Mouse (Mus musculus): Measurements from ENCODE around the gene Sertad2. TPM values are rescaled to one million over a fixed set of nuclear protein-coding genes. Genes with fewer than 3 reads are reported as not detected.

Gene Sertad2
- polyA plus RNA-seq, 1 experiment from 2014 or later, result 40.5 TPM

- Histone ChIP-seq H3K9ac (no peak overlapping the region), H3K4me2 (no peak overlapping the region), H3K27me3 (no peaks in the 10 kb centered on the region), H3K9me3 (no peaks in the 10 kb centered on the region; the same call in 1 of the 2 replicates), H3K27ac (no peak overlapping the region), H3K36me3 (no peaks in the 10 kb centered on the region), H3K4me1 (no peaks in the 10 kb centered on the region), H3K4me3 (no peak overlapping the region)
- WGBS, result 46% methylated on average over 6 of the region's 6 CpGs
- no peak for ATAC-seq (ENCODE audit: insufficient number of reproducible peaks, insufficient read depth, low FRiP score, low TSS enrichment, low read depth)
These were observed 128.8 kb downstream of the Sertad2 start for GRCm38 (mm10) chr11:20671789-20672392.

DNA sequence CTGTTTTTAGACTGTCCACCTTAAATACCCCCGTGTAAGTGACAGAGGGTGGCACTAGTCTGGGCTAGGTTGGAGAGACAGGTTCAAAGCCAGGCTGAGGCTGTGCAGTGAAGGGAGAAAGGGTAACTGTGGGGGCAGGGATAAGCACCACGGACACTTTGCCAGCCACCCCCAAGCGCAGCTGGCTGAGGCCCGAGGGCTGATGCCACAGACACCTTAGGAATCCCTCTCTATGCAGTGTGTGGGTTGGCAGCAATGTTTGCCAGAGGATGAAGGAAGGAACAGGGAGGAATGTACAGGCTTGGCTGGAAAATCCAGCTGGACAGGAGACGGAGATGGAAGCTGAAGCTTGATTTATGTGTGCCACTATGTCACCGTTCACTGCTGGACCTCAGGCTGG, 129.5 kb downstream of the Sertad2 start:
- 73% methylated on average over 6 of the region's 6 CpGs for WGBS
- no peak overlapping the region for H3K4me2 ChIP-seq

DNA sequence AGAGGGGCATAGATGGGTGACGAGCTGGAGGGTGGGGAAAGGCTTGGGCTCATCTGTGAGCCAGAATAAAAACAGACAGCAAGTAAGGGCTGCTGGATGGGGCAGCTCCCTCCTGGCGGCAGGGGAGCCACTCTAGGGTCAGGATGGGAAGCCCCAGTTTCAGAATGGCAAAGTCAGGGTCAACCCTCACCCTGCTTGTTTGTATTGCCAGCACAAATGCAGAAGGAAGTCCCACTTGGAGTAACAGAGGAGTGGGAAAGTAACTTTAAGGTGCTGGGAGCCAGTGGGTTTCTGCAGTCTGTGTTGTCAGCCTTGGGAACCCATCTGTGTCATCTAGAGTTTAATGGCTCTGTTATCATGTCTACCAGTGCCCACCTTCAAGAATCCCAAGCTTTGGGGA, 136.3 kb downstream of the Sertad2 start:
- H3K27me3 ChIP-seq, result no peaks in the 10 kb centered on the region
- no peak overlapping the region for H3K4me3 ChIP-seq
- no peaks in the 10 kb centered on the region for H3K4me1 ChIP-seq
- H3K9me3 ChIP-seq, result no peaks in the 10 kb centered on the region
- WGBS, result 71% methylated on average over 2 of the region's 2 CpGs
- no peak overlapping the region for H3K9ac ChIP-seq
- H3K36me3 ChIP-seq, result no peaks in the 10 kb centered on the region
- no peak for ATAC-seq (ENCODE audit: insufficient number of reproducible peaks, insufficient read depth, low FRiP score, low TSS enrichment, low read depth)
- no peak overlapping the region for H3K27ac ChIP-seq
- H3K4me2 ChIP-seq, result no peak overlapping the region

More for the DNA sequence above, 129.5 kb downstream of the Sertad2 start:
- H3K9me3 ChIP-seq, result no peaks in the 10 kb centered on the region; the same call in 1 of the 2 replicates
- no peaks in the 10 kb centered on the region for H3K27me3 ChIP-seq
- no peak overlapping the region for H3K27ac ChIP-seq
- H3K9ac ChIP-seq, result no peak overlapping the region
- H3K4me1 ChIP-seq, result no peaks in the 10 kb centered on the region
- no peak overlapping the region for H3K4me3 ChIP-seq
- ATAC-seq (ENCODE audit: insufficient number of reproducible peaks, insufficient read depth, low FRiP score, low TSS enrichment, low read depth), result no peak
- H3K36me3 ChIP-seq, result no peaks in the 10 kb centered on the region

DNA sequence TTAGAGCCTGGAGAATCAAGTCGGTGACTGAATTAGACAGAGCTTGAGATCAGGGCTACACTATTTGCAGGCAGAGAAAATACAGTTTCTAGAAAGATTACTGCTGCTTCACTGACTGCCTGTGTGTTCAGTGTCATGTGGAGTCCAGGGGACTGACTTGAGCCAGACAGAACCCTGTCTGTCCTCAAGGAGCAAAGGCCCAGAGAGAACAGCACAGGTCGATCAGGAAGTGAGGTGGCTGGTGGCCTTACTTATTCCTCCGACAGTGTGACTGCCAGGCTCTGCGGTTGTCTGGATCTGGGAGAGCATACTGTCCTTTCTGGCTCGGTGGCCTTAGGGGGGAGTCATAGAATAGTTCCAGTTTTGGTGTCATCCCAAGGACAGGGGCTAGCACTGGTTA, 137.7 kb downstream of the Sertad2 start:
- 87% methylated on average over 5 of the region's 5 CpGs for WGBS
- H3K36me3 ChIP-seq, result peaks cover 3% of the 10 kb centered on the region; the same call in 1 of the 2 replicates
- no peak for ATAC-seq (ENCODE audit: insufficient number of reproducible peaks, insufficient read depth, low FRiP score, low TSS enrichment, low read depth)

DNA sequence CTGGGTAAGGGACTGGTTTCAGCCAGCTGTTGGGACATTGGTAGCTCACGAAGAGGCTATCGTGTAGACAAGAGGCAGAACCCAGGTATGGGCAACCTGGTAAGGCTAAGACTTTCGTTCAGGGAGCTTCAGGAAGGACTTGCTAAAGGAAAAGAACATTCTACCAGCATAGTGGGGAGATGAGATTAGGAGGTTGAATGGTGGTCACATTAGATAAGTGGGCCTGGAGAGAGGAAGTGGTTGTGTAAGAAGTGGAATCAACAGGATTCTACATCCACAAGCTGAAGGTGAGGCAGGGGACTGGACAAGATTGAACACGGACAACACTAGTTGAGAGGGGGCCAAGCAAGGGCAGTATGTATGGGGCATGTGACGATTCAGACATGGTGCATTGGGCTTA, 138.6 kb downstream of the Sertad2 start:
- 88% methylated on average over 5 of the region's 5 CpGs for WGBS
- Histone ChIP-seq H3K27ac (no peak overlapping the region), H3K4me2 (no peak overlapping the region), H3K9ac (no peak overlapping the region), H3K4me3 (no peak overlapping the region), H3K27me3 (no peaks in the 10 kb centered on the region), H3K36me3 (peaks cover 9% of the 10 kb centered on the region; the same call in 1 of the 2 replicates), H3K4me1 (no peaks in the 10 kb centered on the region), H3K9me3 (no peaks in the 10 kb centered on the region)
- ATAC-seq (ENCODE audit: insufficient number of reproducible peaks, insufficient read depth, low FRiP score, low TSS enrichment, low read depth), result no peak

More for the DNA sequence above, 137.7 kb downstream of the Sertad2 start:
- Histone ChIP-seq H3K4me2 (no peak overlapping the region), H3K4me3 (no peak overlapping the region), H3K27ac (no peak overlapping the region), H3K9ac (no peak overlapping the region), H3K4me1 (no peaks in the 10 kb centered on the region), H3K9me3 (no peaks in the 10 kb centered on the region), H3K27me3 (no peaks in the 10 kb centered on the region)

GRCm38 (mm10) chr11:20691000-20691399, 147.9 kb downstream of the Sertad2 start:
- H3K27me3 ChIP-seq, result no peaks in the 10 kb centered on the region
- H3K27ac ChIP-seq, result no peak overlapping the region
- WGBS, result 5% methylated on average over 4 of the region's 4 CpGs
- peaks cover 11% of the 10 kb centered on the region; the same call in 1 of the 2 replicates for H3K36me3 ChIP-seq
- no peak for ATAC-seq (ENCODE audit: insufficient number of reproducible peaks, insufficient read depth, low FRiP score, low TSS enrichment, low read depth)
- H3K9ac ChIP-seq, result no peak overlapping the region
- no peaks in the 10 kb centered on the region for H3K4me1 ChIP-seq
- no peak overlapping the region for H3K4me3 ChIP-seq
- no peak overlapping the region for H3K4me2 ChIP-seq
- H3K9me3 ChIP-seq, result no peaks in the 10 kb centered on the region

Other genes starting within 250 kb of the Sertad2 start
- 12.5 and 14.3 TPM in 2 replicates for gene Slc1a4, start 210.5 kb upstream of the Sertad2 start, polyA plus RNA-seq (2015; fragmentation: Nextera tagmentation; extraction: Ambion mirVana)
- gene Aftph, start 198.3 kb downstream of the Sertad2 start, polyA plus RNA-seq (2015; fragmentation: Nextera tagmentation; extraction: Ambion mirVana), result 19.2 and 22.4 TPM in 2 replicates